ENCODE assay signal across 23 mouse cellular contexts in the genomic region with DNA sequence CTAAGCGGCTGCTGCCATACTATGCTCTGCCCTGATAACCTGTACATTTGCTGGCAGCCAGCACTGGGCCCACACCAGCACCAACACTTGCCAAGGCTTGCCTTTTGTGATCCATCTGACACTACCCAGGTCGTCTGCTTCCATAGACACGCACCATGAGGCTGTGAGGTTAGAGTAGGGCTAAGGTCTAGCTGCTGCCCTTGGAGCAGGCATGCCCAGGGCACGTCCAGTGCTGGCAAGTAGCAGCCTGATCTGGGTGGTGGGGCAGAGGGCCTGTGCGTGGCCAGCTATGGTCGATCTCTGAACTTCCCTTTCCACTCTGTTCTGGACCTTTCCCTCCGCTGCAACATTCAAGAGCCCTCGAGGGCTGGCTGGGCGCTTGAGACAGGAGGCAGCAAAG. TPM values are rescaled to one million over a fixed set of nuclear protein-coding genes. Genes with fewer than 3 reads are reported as not detected.
A peak's percentile ranks its signal among the peaks of the same experiment; 100 is the strongest.
DNase-seq lines count a peak whose midpoint lies in the region; ATAC-seq and TF ChIP-seq lines count a peak whose summit lies in the region.
"Had no signal": no experiment of that assay in that cellular context is flagged by ENCODE, and none has a peak within 500 bp of the region (broad histone marks: within the 10 kb centered on the region; RNA-seq: fewer than 3 reads in every experiment).

No protein-coding gene starts in this region.

- TF ChIP-seq EP300 in liver, postnatal 0 days (IDR thresholded peaks at IDR 0.05; ENCODE audit: low read depth), result no peak

- H3K4me2 ChIP-seq in forebrain, embryonic 16.5 days (ENCODE audit: low read length), result no peak overlapping the region
- H3K4me2 ChIP-seq in liver, embryonic 16.5 days (ENCODE audit: low read depth, low read length), result no peak overlapping the region
- H3K4me2 ChIP-seq in liver, embryonic 11.5 days, result no peak overlapping the region
- no peak overlapping the region for H3K4me2 ChIP-seq in liver, postnatal 0 days (ENCODE audit: low read depth, low read length)
- H3K4me2 ChIP-seq in neural tube, embryonic 15.5 days, result no peak overlapping the region
- H3K4me2 ChIP-seq: heart, embryonic 13.5 days; limb, embryonic 13.5 days; lung, embryonic 15.5 days had no signal

- no peak overlapping the region for H3K9ac ChIP-seq in forebrain, embryonic 16.5 days (replicated peaks; ENCODE audit: low read depth, low read length)
- no peak overlapping the region for H3K9ac ChIP-seq in liver, embryonic 16.5 days (ENCODE audit: low read depth, low read length)
- H3K9ac ChIP-seq in liver, embryonic 11.5 days (ENCODE audit: low read depth, low read length), result no peak overlapping the region
- H3K9ac ChIP-seq in ES-E14 (ENCODE audit: insufficient read depth, low read depth, low read length, poor library complexity, severe bottlenecking), result peak overlapping the region; percentile 74
- no peak overlapping the region for H3K9ac ChIP-seq in liver, postnatal 0 days (replicated peaks)
- H3K9ac ChIP-seq in neural tube, embryonic 15.5 days (replicated peaks), result no peak overlapping the region
- H3K9ac ChIP-seq: heart, embryonic 13.5 days; limb, embryonic 13.5 days; lung, embryonic 15.5 days had no signal

- no peaks in the 10 kb centered on the region for H3K4me1 ChIP-seq in forebrain, embryonic 10.5 days
- H3K4me1 ChIP-seq in forebrain, embryonic 16.5 days (replicated peaks; ENCODE audit: control insufficient read depth, insufficient read depth, low read length), result no peaks in the 10 kb centered on the region
- H3K4me1 ChIP-seq in liver, embryonic 16.5 days (ENCODE audit: control insufficient read depth, low read depth, low read length), result peaks cover 29% of the 10 kb centered on the region
- H3K4me1 ChIP-seq in liver, embryonic 11.5 days (replicated peaks; ENCODE audit: control insufficient read depth, insufficient read depth, low read length), result peaks cover 20% of the 10 kb centered on the region
- H3K4me1 ChIP-seq in ES-E14 (ENCODE audit: control insufficient read depth in 2 of 2, insufficient read depth in 2 of 2, low read length in 2 of 2, poor library complexity in 1 of 2), result peaks cover 6 to 25% of the 10 kb centered on the region in 2 experiments; a peak in 3 of 4 replicates
- H3K4me1 ChIP-seq in liver, postnatal 0 days (ENCODE audit: insufficient read depth), result peaks cover 4% of the 10 kb centered on the region; the same call in 1 of the 2 replicates
- H3K4me1 ChIP-seq in neural tube, embryonic 15.5 days, result no peaks in the 10 kb centered on the region
- H3K4me1 ChIP-seq in limb, embryonic 10.5 days, result peaks cover 7% of the 10 kb centered on the region
- H3K4me1 ChIP-seq: limb, embryonic 13.5 days had no signal

- peaks cover 85% of the 10 kb centered on the region for H3K36me3 ChIP-seq in forebrain, embryonic 10.5 days (replicated peaks)
- peaks cover 37% of the 10 kb centered on the region for H3K36me3 ChIP-seq in forebrain, embryonic 16.5 days (ENCODE audit: control insufficient read depth, insufficient read depth)
- peaks cover 20% of the 10 kb centered on the region for H3K36me3 ChIP-seq in liver, embryonic 16.5 days (ENCODE audit: control insufficient read depth, insufficient read depth)
- peaks cover 44% of the 10 kb centered on the region for H3K36me3 ChIP-seq in liver, embryonic 11.5 days (ENCODE audit: control insufficient read depth, insufficient read depth, low read length)
- peaks cover 41% of the 10 kb centered on the region for H3K36me3 ChIP-seq in ES-E14 (ENCODE audit: control insufficient read depth, insufficient read depth, low read length, poor library complexity, severe bottlenecking)
- peaks cover 39% of the 10 kb centered on the region for H3K36me3 ChIP-seq in liver, postnatal 0 days (replicated peaks; ENCODE audit: insufficient read depth, low read length)
- H3K36me3 ChIP-seq in neural tube, embryonic 15.5 days, result peaks cover 62% of the 10 kb centered on the region
- peaks cover 72% of the 10 kb centered on the region for H3K36me3 ChIP-seq in limb, embryonic 10.5 days

- WGBS in forebrain, embryonic 10.5 days, result 95% methylated on average over 9 of the region's 9 CpGs
- WGBS in forebrain, embryonic 16.5 days, result 91% methylated on average over 9 of the region's 9 CpGs
- 71% methylated on average over 9 of the region's 9 CpGs for WGBS in liver, embryonic 16.5 days (ENCODE audit: insufficient replicate concordance)
- WGBS in liver, embryonic 11.5 days, result 85% methylated on average over 9 of the region's 9 CpGs
- WGBS in liver, postnatal 0 days (ENCODE audit: insufficient replicate concordance), result 84% methylated on average over 9 of the region's 9 CpGs
- 96% methylated on average over 9 of the region's 9 CpGs for WGBS in neural tube, embryonic 15.5 days
- 90% methylated on average over 9 of the region's 9 CpGs for WGBS in limb, embryonic 10.5 days

- H3K4me3 ChIP-seq in forebrain, embryonic 10.5 days, result no peak overlapping the region
- H3K4me3 ChIP-seq in forebrain, embryonic 16.5 days (replicated peaks; ENCODE audit: low read length), result no peak overlapping the region
- no peak overlapping the region for H3K4me3 ChIP-seq in liver, embryonic 16.5 days (ENCODE audit: low read depth, low read length)
- no peak overlapping the region for H3K4me3 ChIP-seq in liver, embryonic 11.5 days (ENCODE audit: low read depth, low read length)
- peak overlapping the region; percentile 37 to 42; a peak in 3 of 4 replicates for H3K4me3 ChIP-seq in ES-E14 (ENCODE audit: insufficient read depth in 1 of 2, low read depth in 1 of 2, low read length in 2 of 2, poor library complexity in 1 of 2, severe bottlenecking in 1 of 2)
- no peak overlapping the region for H3K4me3 ChIP-seq in liver, postnatal 0 days (ENCODE audit: low read depth, low read length)
- no peak overlapping the region for H3K4me3 ChIP-seq in neural tube, embryonic 15.5 days (replicated peaks)
- H3K4me3 ChIP-seq in limb, embryonic 10.5 days, result no peak overlapping the region
- H3K4me3 ChIP-seq: heart, embryonic 13.5 days; limb, embryonic 13.5 days; lung, embryonic 15.5 days had no signal

- H3K27ac ChIP-seq in forebrain, embryonic 10.5 days, result 0 out of 2 replicates have a peak overlapping the region, but pooled peaks have one; percentile 7
- H3K27ac ChIP-seq in forebrain, embryonic 16.5 days (ENCODE audit: low read length), result no peak overlapping the region
- 0 out of 2 replicates have a peak overlapping the region, but pooled peaks have one; percentile 13 for H3K27ac ChIP-seq in liver, embryonic 16.5 days (ENCODE audit: low read length)
- H3K27ac ChIP-seq in liver, embryonic 11.5 days (ENCODE audit: low read depth, low read length), result no peak overlapping the region
- H3K27ac ChIP-seq in ES-E14 (ENCODE audit: insufficient read depth, low read depth, low read length, poor library complexity, severe bottlenecking), result peak overlapping the region; percentile 73
- peak overlapping the region; percentile 22; the same call in 1 of the 2 replicates for H3K27ac ChIP-seq in liver, postnatal 0 days (ENCODE audit: low read depth)
- no peak overlapping the region for H3K27ac ChIP-seq in neural tube, embryonic 15.5 days (replicated peaks)
- H3K27ac ChIP-seq in limb, embryonic 10.5 days, result no peak overlapping the region
- H3K27ac ChIP-seq: limb, embryonic 13.5 days; lung, embryonic 15.5 days had no signal

- no peaks in the 10 kb centered on the region for H3K27me3 ChIP-seq in forebrain, embryonic 10.5 days (ENCODE audit: poor library complexity, severe bottlenecking)
- H3K27me3 ChIP-seq in forebrain, embryonic 16.5 days (replicated peaks; ENCODE audit: control insufficient read depth, insufficient read depth, low read length), result no peaks in the 10 kb centered on the region
- no peaks in the 10 kb centered on the region for H3K27me3 ChIP-seq in liver, embryonic 16.5 days (ENCODE audit: control insufficient read depth, insufficient read depth, low read depth, low read length)
- H3K27me3 ChIP-seq in liver, embryonic 11.5 days (replicated peaks; ENCODE audit: control insufficient read depth, insufficient read depth, low read length), result no peaks in the 10 kb centered on the region
- no peaks in the 10 kb centered on the region for H3K27me3 ChIP-seq in liver, postnatal 0 days (ENCODE audit: insufficient read depth, low read length)
- no peaks in the 10 kb centered on the region for H3K27me3 ChIP-seq in neural tube, embryonic 15.5 days (replicated peaks)
- H3K27me3 ChIP-seq in limb, embryonic 10.5 days (ENCODE audit: low read depth, poor library complexity, severe bottlenecking), result no peaks in the 10 kb centered on the region
- H3K27me3 ChIP-seq: heart, embryonic 13.5 days; limb, embryonic 13.5 days; lung, embryonic 15.5 days had no signal

- no peak for ATAC-seq in forebrain, embryonic 16.5 days
- ATAC-seq in liver, embryonic 16.5 days (ENCODE audit: low read depth), result no peak
- ATAC-seq in liver, embryonic 11.5 days (replicated peaks; ENCODE audit: low FRiP score), result no peak
- no peak for ATAC-seq in liver, postnatal 0 days
- ATAC-seq in neural tube, embryonic 15.5 days (ENCODE audit: low FRiP score), result no peak
- ATAC-seq: forebrain, embryonic 14.5 days; hindbrain, embryonic 16.5 days; midbrain, embryonic 16.5 days had no signal

- TF ChIP-seq CTCF in liver, postnatal 0 days (IDR thresholded peaks at IDR 0.05; ENCODE audit: low read depth), result no peak

- in situ Hi-C loops in ES-E14 (cut with MboI; ENCODE audit: low sequenced_read_pairs in 2 of 2, unreplicated experiment in 2 of 2), result no loop called here

- H3K9me3 ChIP-seq in forebrain, embryonic 10.5 days, result no peaks in the 10 kb centered on the region
- no peaks in the 10 kb centered on the region for H3K9me3 ChIP-seq in forebrain, embryonic 16.5 days (ENCODE audit: control insufficient read depth, low read length)
- H3K9me3 ChIP-seq in liver, embryonic 16.5 days (replicated peaks; ENCODE audit: control insufficient read depth, low read length), result no peaks in the 10 kb centered on the region
- H3K9me3 ChIP-seq in liver, embryonic 11.5 days (ENCODE audit: control insufficient read depth, low read length), result no peaks in the 10 kb centered on the region
- no peaks in the 10 kb centered on the region for H3K9me3 ChIP-seq in ES-E14 (ENCODE audit: control insufficient read depth, insufficient read depth, low read depth, low read length)
- H3K9me3 ChIP-seq in liver, postnatal 0 days (ENCODE audit: low read length), result no peaks in the 10 kb centered on the region
- no peaks in the 10 kb centered on the region for H3K9me3 ChIP-seq in neural tube, embryonic 15.5 days (replicated peaks)
- H3K9me3 ChIP-seq in limb, embryonic 10.5 days (replicated peaks), result no peaks in the 10 kb centered on the region
- H3K9me3 ChIP-seq: heart, embryonic 13.5 days; limb, embryonic 13.5 days; lung, embryonic 15.5 days had no signal

- no peak for DNase-seq in forebrain, embryonic 10.5 days (ENCODE audit: extremely low spot score, low spot score)
- DNase-seq in liver, embryonic 11.5 days (ENCODE audit: low spot score), result no peak
- DNase-seq in ES-E14 (ENCODE audit: low read depth, low spot score), result no peak
- DNase-seq in liver, postnatal 0 days, result no peak
- no peak for DNase-seq in limb, embryonic 10.5 days (ENCODE audit: low spot score)
- DNase-seq: adrenal gland, postnatal 36 days; cerebellum, adult 9-11 months; embryo, embryonic 11 days; heart, postnatal 4 days; kidney, adult 2 months; kidney, postnatal 36 days; thymus, adult 18-20 months had no signal

RNA-seq across cellular contexts. Expression of a gene that starts 10.5 kb away (rescaled TPM):
- 0.74 and 0.82 TPM in 2 replicates for polyA plus RNA-seq in forebrain, embryonic 10.5 days (2016; fragmentation: Nextera tagmentation; extraction: Ambion mirVana)
- 1.8 and 2.0 TPM in 2 replicates for polyA plus RNA-seq in forebrain, embryonic 16.5 days (2015; fragmentation: Nextera tagmentation; extraction: Ambion mirVana)
- 14.1 and 15.4 TPM in 2 replicates for polyA plus RNA-seq in liver, embryonic 16.5 days (2015; fragmentation: Nextera tagmentation; extraction: Ambion mirVana)
- polyA plus RNA-seq in liver, embryonic 11.5 days (2014; fragmentation: Nextera tagmentation; extraction: Ambion mirVana), result 17.1 and 17.8 TPM in 2 replicates
- 0.31 and 1.3 TPM in 2 replicates for total RNA-seq in ES-E14 (2012; rRNA removed)
- polyA plus RNA-seq in liver, postnatal 0 days (2015; fragmentation: Nextera tagmentation; extraction: Ambion mirVana), result 18.9 and 21.5 TPM in 2 replicates
- polyA plus RNA-seq in neural tube, embryonic 15.5 days (2015; fragmentation: Nextera tagmentation; extraction: Ambion mirVana), result 2.3 and 27.7 TPM in 2 replicates
- polyA plus RNA-seq in limb, embryonic 10.5 days (2016; fragmentation: Nextera tagmentation; extraction: Ambion mirVana), result 0.60 and 0.80 TPM in 2 replicates

RNA-seq across cellular contexts. Expression of a gene that starts 42.6 kb away (rescaled TPM):
- 28.8 and 36.2 TPM in 2 replicates for polyA plus RNA-seq in forebrain, embryonic 10.5 days (2016; fragmentation: Nextera tagmentation; extraction: Ambion mirVana)
- polyA plus RNA-seq in forebrain, embryonic 16.5 days (2015; fragmentation: Nextera tagmentation; extraction: Ambion mirVana), result 4.4 and 7.9 TPM in 2 replicates
- polyA plus RNA-seq in liver, embryonic 16.5 days (2015; fragmentation: Nextera tagmentation; extraction: Ambion mirVana), result 3.6 and 4.5 TPM in 2 replicates
- 15.6 and 16.9 TPM in 2 replicates for polyA plus RNA-seq in liver, embryonic 11.5 days (2014; fragmentation: Nextera tagmentation; extraction: Ambion mirVana)
- 3.3 and 7.1 TPM in 2 replicates for total RNA-seq in ES-E14 (2012; rRNA removed)
- 3.2 and 3.4 TPM in 2 replicates for polyA plus RNA-seq in liver, postnatal 0 days (2015; fragmentation: Nextera tagmentation; extraction: Ambion mirVana)
- polyA plus RNA-seq in neural tube, embryonic 15.5 days (2015; fragmentation: Nextera tagmentation; extraction: Ambion mirVana), result 12.1 and 23.1 TPM in 2 replicates
- 159 and 218 TPM in 2 replicates for polyA plus RNA-seq in limb, embryonic 10.5 days (2016; fragmentation: Nextera tagmentation; extraction: Ambion mirVana)
- polyA plus RNA-seq: activated CD4-positive, CD25-positive, alpha-beta regulatory T cell, adult 4 months; CD4-positive, CD25-positive, alpha-beta regulatory T cell, adult 4 months had no signal

Comparison
In these comparisons a context has a peak if more than half of its experiments do, and no peak if none do; other contexts are left out.
1. H3K27ac ChIP-seq: peak in forebrain, embryonic 10.5 days (single experiment), liver, embryonic 16.5 days (single experiment), ES-E14 (single experiment) and liver, postnatal 0 days (single experiment); none in forebrain, embryonic 16.5 days (single experiment), liver, embryonic 11.5 days (single experiment), neural tube, embryonic 15.5 days (single experiment) and limb, embryonic 10.5 days (single experiment).
2. H3K4me3 ChIP-seq: peak in ES-E14 (2 of 2); none in forebrain, embryonic 10.5 days (single experiment), forebrain, embryonic 16.5 days (single experiment), liver, embryonic 16.5 days (single experiment), liver, embryonic 11.5 days (single experiment), liver, postnatal 0 days (single experiment), neural tube, embryonic 15.5 days (single experiment) and limb, embryonic 10.5 days (single experiment).